Mouse (Mus musculus) cerebellum, postnatal 25 days (tissue): ENCODE data around the gene Taar6.

ENCODE experiments used
- DNase-seq, 2 experiments: peaks; one replicate each; pipeline ENCODE4 v3.0.0; 2021; ENCODE audit warnings: mixed read lengths in 2 of 2

Gene Taar6

GRCm38 (mm10) chr10:23985546-23985945 is at the start of gene Taar6:
TSS of gene Taar6 (minus strand) at chr10:23985646.
- no peak for DNase-seq

DNA sequence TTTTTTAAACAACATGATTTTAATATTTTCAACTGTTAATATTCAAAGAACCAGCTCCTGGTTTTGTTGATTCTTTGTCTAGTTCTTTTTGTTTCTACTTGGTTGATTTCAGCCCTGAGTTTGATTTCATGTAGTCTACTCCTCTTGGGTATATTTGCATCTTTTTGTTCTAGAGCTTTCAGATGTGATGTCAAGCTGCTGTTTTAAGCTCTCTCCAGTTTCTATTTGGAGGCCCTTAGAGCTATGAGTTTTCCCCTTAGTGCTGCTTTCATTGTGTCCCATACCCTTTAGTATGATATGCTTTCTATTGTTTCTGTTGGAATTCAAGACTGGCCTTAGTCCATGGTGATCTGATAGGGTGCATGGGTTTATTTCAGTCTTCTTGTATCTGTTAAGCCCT is 45.9 kb upstream of the Taar6 start:
- DNase-seq: no peak

- no peak for DNase-seq
These were observed 41.5 kb upstream of the Taar6 start, which contains the start of gene Taar7d for GRCm38 (mm10) chr10:24026922-24027321. TSS of gene Taar7d (plus strand) at chr10:24027222.

GRCm38 (mm10) chr10:24008143-24008542 is 22.7 kb upstream of the Taar6 start:
- no peak for DNase-seq

- no peak for DNase-seq
These were observed 21.6 kb upstream of the Taar6 start for GRCm38 (mm10) chr10:24007034-24007433.

DNA sequence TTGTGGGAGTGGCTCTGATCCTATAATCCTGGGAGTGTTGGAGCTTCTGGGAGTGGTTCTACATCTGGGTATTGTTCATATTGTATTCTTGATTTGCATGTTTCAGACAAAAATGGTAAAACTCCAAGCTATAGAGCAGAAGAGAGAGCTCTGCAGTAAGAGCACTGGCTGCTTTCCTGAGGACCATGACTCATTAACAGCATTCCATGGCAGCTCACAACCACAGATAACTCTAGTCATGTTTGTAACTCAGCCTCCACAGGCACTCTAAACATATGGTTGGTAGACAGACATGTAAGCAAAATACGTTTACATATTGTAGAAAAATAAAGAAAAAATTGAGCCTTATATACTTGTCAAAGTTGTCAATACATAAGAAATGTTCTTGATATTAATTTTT is 21.0 kb upstream of the Taar6 start:
- no peak for DNase-seq

DNA sequence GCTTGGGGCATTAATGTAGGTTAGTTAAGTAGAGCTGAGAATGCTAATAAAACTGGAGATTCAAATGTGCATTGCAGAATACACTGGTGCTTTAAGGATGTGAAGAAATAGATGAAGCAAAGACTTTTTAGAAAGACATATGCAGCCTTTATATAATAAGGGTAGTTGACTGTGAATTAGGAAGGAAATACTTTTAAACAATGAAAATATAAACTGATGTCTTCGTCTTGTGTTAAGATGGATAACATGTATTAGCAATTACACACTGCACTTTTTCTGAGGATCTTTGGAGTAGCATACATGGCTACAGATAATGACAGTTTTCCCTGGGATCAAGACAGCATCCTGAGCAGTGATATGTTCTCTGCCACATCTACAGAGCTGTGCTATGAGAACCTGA is 14.2 kb upstream of the Taar6 start, which contains the start of gene Taar7b:
Gene Taar7b (plus strand): TSS at position 301 of the 400 bp plus-strand sequence.
- DNase-seq: no peak

DNA sequence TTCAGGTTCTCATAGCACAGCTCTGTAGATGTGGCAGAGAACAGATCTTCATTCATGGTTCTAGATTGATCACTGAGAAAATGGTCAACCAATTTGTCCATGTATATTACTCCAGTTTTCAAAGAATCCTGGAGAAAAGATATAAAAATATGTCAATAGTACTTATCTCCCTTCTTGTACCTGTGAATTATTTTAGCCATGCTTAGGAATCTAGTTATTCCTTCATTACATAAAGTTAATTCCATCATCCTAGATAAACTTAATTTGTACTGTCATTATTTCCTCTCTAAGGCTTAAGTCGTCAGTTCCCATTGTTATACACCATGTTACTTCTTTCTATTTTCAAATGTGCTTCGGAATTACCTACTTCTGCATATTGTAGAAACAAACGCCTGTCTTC is 7.9 kb upstream of the Taar6 start, which contains the start of gene Taar7a:
Gene Taar7a (minus strand): TSS at position 101 of the 400 bp plus-strand sequence.
- DNase-seq: no peak

DNA sequence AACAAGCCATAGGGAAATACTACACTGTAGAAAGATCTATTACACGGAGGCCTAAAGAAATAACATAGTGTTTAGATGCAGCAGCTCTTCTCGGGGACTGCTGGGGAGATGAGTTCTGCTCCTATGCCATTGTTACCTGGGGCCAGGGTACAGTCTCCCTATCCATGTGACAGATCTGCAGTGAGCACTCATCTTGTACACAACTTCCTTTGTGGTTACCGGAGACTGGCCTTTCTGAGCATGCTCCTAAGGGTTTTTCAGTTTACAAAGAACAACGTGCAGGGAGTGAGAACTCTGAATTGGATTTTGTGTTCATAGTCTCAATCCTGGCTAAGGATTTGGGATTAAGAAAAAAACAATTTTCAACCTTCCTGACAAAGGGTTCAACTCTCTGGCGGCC is 973 bp upstream of the Taar6 start:
- DNase-seq: no peak

DNA sequence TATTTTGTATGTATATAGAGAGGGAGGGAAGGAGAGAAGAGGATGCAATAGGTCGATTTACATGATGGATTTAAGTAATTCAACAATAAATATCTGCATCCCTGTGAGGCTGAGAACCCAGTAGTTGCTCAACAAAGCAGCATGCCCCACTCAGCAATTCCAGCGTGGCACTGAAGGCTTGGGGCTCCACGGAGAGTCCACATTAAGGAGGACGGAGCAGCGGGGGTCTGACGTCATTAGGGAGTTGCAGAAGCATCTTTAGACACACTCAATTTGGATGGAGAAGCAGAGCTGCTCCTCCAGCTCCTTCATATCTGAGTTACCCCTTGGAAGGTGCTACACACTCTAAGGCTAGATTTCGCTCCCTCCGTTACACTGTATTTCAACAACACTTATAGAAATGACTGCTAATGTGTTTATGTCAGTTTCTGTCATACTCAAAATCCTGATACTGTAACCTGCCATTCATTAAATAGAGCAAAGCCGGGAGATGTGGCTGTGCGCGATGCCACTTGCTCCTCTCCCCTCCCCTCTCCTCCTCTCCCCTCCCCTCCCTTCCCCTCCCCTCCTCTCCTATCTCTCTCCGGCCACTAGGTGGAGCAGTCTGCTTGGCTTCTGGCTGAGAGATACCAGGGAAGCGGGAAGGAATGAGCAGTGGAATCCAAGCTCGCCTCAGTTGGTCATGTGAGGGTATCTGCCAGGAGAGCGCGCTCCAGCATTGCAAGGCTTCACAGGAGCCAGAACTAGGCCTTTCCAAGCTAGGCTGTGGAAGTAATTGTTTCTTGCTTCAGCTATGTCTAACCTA is 6.3 kb downstream of the Taar6 start:
- peak; percentile 68 to 78 for DNase-seq

DNA sequence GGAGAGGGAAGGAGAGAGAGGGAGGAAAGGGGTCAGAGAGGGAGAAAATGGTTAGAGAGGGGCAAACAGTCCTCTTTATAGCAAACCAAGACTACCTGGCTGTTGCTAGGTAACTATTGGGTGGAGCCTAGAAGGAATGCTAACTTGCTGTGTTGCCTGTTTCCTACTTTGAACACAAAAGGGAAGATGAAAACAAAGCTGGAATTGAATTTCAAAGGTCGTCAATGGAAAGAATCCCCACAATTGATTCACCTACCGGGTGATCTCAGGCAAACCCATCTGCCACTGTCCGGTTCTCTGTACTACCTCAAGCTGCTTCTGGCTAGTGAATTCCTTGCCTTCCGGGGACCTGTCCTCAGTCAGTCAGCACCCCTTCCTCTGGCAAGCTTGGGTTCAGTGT is 7.5 kb downstream of the Taar6 start:
- no peak for DNase-seq

DNA sequence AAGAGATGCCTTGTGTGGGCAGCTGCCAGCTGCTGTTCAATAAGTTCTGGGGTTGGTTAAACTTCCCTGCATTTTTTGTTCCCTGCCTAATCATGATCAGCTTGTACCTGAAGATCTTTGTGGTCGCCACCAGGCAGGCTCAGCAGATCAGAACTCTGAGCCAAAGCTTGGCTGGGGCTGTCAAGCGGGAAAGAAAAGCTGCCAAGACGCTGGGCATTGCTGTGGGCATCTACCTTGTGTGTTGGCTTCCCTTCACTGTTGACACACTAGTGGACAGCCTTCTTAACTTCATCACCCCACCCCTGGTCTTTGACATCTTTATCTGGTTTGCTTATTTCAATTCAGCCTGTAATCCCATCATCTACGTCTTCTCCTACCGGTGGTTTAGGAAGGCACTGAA is 14.2 kb downstream of the Taar6 start:
- DNase-seq: peak; percentile 25 to 26

GRCm38 (mm10) chr10:23970656-23971165 is 14.7 kb downstream of the Taar6 start, which contains the start of gene Taar5:
TSS of gene Taar5 (plus strand) at chr10:23970706.
- DNase-seq: no peak

DNA sequence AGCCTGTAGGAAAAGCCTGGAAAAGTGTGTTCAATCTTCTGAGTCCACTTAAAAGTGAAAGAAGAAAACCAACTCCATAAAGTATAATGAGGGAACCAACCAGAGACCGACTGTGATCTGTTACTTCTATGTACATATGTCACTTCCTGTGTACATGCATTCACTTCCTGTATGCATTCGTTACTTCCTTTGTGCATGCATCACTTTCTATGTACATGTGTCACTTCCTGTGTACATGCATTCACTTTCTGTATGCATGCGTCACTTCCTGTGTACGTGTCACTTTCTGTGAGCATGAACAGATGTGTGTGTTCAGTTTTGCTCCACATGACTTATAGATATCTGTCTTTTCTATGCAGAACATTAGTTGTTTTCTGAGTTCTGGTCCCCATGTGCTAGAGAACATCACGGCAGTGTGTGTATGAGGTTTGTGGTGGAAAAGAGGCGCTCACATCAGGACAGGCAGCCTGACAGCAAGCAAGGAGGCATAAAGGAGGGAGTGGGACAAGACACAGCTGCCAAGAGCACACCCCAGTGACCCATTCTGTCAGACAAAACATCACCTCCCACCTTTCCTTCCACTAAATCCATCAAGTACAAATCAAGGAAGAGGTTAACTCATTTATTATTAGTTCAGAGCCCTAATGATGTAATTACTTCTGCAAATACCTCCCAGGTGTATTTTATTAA is 20.4 kb downstream of the Taar6 start:
- no peak for DNase-seq

DNA sequence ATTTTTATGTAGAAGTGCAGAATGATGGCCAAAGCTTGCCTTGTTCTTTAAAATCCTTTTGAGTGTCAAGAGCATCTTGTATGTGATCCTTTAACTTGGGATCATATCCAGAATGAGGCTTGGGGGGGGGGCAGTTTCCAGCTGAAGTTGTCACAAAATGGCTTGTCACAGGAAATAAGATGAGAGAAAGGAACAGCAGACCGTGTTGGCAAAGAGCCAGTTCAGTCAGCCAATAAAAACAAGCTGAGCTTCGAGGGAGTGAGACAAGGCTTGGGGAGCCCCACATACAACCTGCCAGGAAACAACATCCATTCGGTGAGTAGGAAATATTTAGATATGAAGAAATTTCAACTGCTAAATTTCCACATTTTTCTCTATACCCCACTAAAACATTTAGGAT is 22.0 kb downstream of the Taar6 start:
- DNase-seq: peak in 1 of 2 experiments; percentile 33

GRCm38 (mm10) chr10:23960444-23960915 is 25.0 kb downstream of the Taar6 start, which contains the start of gene Taar4:
TSS of gene Taar4 (plus strand) at chr10:23960494.
- no peak for DNase-seq

DNA sequence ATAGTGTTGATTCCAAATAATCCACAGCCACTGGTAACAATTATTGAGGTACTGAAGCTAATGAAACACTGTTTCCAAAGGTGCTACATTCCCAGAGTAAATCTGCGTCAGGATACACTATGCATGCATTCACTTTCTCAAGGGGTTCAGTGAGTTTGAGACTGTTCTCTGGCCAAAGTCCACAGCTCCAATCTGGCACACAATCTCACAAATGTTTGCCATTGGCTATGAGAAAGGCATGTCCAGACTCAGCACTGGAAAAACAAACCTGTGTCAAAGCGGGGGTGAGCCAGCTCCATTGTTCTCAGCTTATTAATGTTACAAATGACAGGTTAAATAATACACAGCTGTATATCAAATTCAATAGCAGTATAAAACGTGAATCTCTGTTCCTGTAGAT is 26.4 kb downstream of the Taar6 start:
- DNase-seq: peak in 1 of 2 experiments; percentile 33

- DNase-seq: peak; percentile 69 to 72
These were observed 33.7 kb downstream of the Taar6 start for GRCm38 (mm10) chr10:23951714-23952113.

- no peak for DNase-seq
These were observed 35.9 kb downstream of the Taar6 start, which contains the start of gene Taar3 for GRCm38 (mm10) chr10:23949508-23950005. TSS of gene Taar3 (plus strand) at chr10:23949558.

DNA sequence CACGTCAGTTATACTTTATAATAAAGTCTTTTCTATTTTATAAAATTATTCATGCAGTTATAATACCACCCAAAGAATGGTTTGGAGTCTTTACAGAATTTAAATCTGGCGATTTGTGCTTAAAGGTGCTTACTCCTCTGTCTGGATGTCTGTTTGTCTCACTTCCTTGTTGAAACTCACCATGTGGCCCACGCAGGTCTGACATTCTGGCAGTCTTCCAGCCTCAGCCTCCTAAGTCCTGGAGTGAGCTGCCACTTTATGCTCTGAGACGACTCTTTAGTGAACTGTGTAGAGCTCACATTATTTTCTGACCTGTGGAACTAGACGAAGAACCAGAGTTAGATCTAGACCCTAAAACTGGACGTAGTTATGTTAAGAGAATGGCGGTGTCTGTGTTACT is 37.4 kb downstream of the Taar6 start:
- peak; percentile 34 to 53 for DNase-seq

DNA sequence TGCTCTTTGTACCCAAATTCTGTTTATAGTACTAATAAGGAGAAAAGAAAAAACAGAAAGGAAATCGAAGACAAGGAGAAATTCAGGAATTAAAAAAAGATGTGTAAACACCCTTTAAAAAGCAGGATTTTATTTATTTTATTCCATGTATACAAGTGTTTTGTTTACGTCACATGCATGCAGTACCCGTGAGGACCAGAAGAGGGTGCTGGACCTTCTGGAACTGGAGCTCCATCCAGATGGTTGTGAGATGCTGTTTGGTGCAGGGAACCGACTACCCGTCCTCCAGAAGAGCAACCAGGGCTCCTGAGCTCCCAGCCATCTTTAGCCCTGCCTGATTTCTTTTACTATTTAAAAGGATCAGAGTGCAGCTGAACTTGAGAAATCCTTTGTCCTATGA is 43.0 kb downstream of the Taar6 start:
- peak in 1 of 2 experiments; percentile 25 for DNase-seq

- DNase-seq: no peak
These were observed 47.1 kb downstream of the Taar6 start, which contains the start of gene Taar2 for GRCm38 (mm10) chr10:23938312-23938711. TSS of gene Taar2 (plus strand) at chr10:23938572.

DNA sequence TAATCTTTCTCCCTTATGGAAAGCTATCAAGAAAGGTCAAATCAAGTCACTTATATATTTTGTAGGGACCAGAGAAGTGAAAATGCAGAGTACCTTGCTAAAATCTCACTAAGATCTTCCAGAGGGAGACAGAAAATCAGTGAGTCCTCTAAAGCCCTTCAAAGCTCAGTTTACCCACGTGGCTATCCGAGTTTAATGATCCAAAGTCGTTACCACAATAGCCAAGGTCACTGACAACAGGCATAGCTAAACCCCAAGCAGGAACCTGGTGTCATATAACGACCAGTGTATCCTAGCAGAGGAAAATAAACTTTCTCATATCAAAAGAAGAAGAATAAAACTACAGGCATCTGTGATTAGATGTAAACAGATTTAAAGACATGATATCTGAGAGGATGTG is 47.8 kb downstream of the Taar6 start:
- no peak for DNase-seq
